Mouse (Mus musculus): ENCODE measurements at regions not wholly inside any gene's neighbourhood (a gene's known extent, or its start where the extent isn't known, plus 50 kb on each side); places are given as distances from the start of the nearest gene placed in this dataset.

GRCm38 (mm10) chr1:77957156-77957767, 239.7 kb downstream of the Pax3 start:
- Histone ChIP-seq H3K9me3 (ENCODE audit: control insufficient read depth, low read length) (no peaks in the 10 kb centered on the region), H3K27me3 (replicated peaks; ENCODE audit: control insufficient read depth, insufficient read depth, low read length) (no peaks in the 10 kb centered on the region), H3K9ac (ENCODE audit: low read length) (no peak overlapping the region), H3K27ac (ENCODE audit: low read depth) (no peak overlapping the region), H3K36me3 (ENCODE audit: control insufficient read depth, insufficient read depth, low read length) (no peaks in the 10 kb centered on the region), H3K4me3 (ENCODE audit: low read depth, low read length) (no peak overlapping the region), H3K4me2 (ENCODE audit: low read length) (no peak overlapping the region), H3K4me1 (replicated peaks; ENCODE audit: control insufficient read depth, insufficient read depth, low read length) (no peaks in the 10 kb centered on the region)
- ATAC-seq (replicated peaks; ENCODE audit: low FRiP score, low TSS enrichment, low read depth) (no peak), DNase-seq (ENCODE audit: low spot score) (no peak)
- 72% methylated on average over 8 of the region's 8 CpGs for WGBS

GRCm38 (mm10) chr1:77947894-77948293, 249.0 kb downstream of the Pax3 start:
- ATAC-seq (replicated peaks; ENCODE audit: low FRiP score, low TSS enrichment, low read depth) (no peak), DNase-seq (ENCODE audit: low spot score) (no peak)
- Histone ChIP-seq H3K9ac (ENCODE audit: low read length) (no peak overlapping the region), H3K27ac (ENCODE audit: low read depth) (no peak overlapping the region), H3K4me1 (replicated peaks; ENCODE audit: control insufficient read depth, insufficient read depth, low read length) (no peaks in the 10 kb centered on the region), H3K9me3 (ENCODE audit: control insufficient read depth, low read length) (no peaks in the 10 kb centered on the region), H3K4me3 (ENCODE audit: low read depth, low read length) (no peak overlapping the region), H3K27me3 (replicated peaks; ENCODE audit: control insufficient read depth, insufficient read depth, low read length) (no peaks in the 10 kb centered on the region), H3K36me3 (ENCODE audit: control insufficient read depth, insufficient read depth, low read length) (no peaks in the 10 kb centered on the region), H3K4me2 (ENCODE audit: low read length) (no peak overlapping the region)
- WGBS: 75% methylated on average over 2 of the region's 2 CpGs

GRCm38 (mm10) chr1:77944327-77944645, 252.6 kb downstream of the Pax3 start:
- no peaks in the 10 kb centered on the region for H3K4me1 ChIP-seq (replicated peaks; ENCODE audit: control insufficient read depth, insufficient read depth, low read length)
- no peak overlapping the region for H3K4me3 ChIP-seq (ENCODE audit: low read depth, low read length)
- H3K36me3 ChIP-seq (ENCODE audit: control insufficient read depth, insufficient read depth, low read length): no peaks in the 10 kb centered on the region
- no peaks in the 10 kb centered on the region for H3K27me3 ChIP-seq (replicated peaks; ENCODE audit: control insufficient read depth, insufficient read depth, low read length)
- no peak for ATAC-seq (replicated peaks; ENCODE audit: low FRiP score, low TSS enrichment, low read depth)
- H3K27ac ChIP-seq (ENCODE audit: low read depth): no peak overlapping the region
- 80% methylated on average over 2 of the region's 2 CpGs for WGBS
- H3K9me3 ChIP-seq (ENCODE audit: control insufficient read depth, low read length): no peaks in the 10 kb centered on the region
- DNase-seq (ENCODE audit: low spot score): no peak
- H3K9ac ChIP-seq (ENCODE audit: low read length): no peak overlapping the region
- H3K4me2 ChIP-seq (ENCODE audit: low read length): no peak overlapping the region

- no peak overlapping the region for H3K4me2 ChIP-seq (ENCODE audit: low read length)
- no peak overlapping the region for H3K27ac ChIP-seq (ENCODE audit: low read depth)
- ATAC-seq (replicated peaks; ENCODE audit: low FRiP score, low TSS enrichment, low read depth) (no peak), DNase-seq (ENCODE audit: low spot score) (no peak)
- no peak overlapping the region for H3K4me3 ChIP-seq (ENCODE audit: low read depth, low read length)
- WGBS: 72% methylated on average over 14 of the region's 14 CpGs
- no peak overlapping the region for H3K9ac ChIP-seq (ENCODE audit: low read length)
- H3K9me3 ChIP-seq (ENCODE audit: control insufficient read depth, low read length): no peaks in the 10 kb centered on the region
- H3K27me3 ChIP-seq (replicated peaks; ENCODE audit: control insufficient read depth, insufficient read depth, low read length): no peaks in the 10 kb centered on the region
- no peaks in the 10 kb centered on the region for H3K4me1 ChIP-seq (replicated peaks; ENCODE audit: control insufficient read depth, insufficient read depth, low read length)
- no peaks in the 10 kb centered on the region for H3K36me3 ChIP-seq (ENCODE audit: control insufficient read depth, insufficient read depth, low read length)
Observed at GRCm38 (mm10) chr1:77943633-77944326, 253.2 kb downstream of the Pax3 start.

GRCm38 (mm10) chr1:77943101-77943500, 253.8 kb downstream of the Pax3 start:
- DNase-seq (ENCODE audit: low spot score) (no peak), ATAC-seq (replicated peaks; ENCODE audit: low FRiP score, low TSS enrichment, low read depth) (no peak)
- 5% methylated on average over 5 of the region's 5 CpGs for WGBS
- Histone ChIP-seq H3K36me3 (ENCODE audit: control insufficient read depth, insufficient read depth, low read length) (no peaks in the 10 kb centered on the region), H3K9ac (ENCODE audit: low read length) (no peak overlapping the region), H3K4me3 (ENCODE audit: low read depth, low read length) (no peak overlapping the region), H3K9me3 (ENCODE audit: control insufficient read depth, low read length) (no peaks in the 10 kb centered on the region), H3K4me2 (ENCODE audit: low read length) (no peak overlapping the region), H3K27me3 (replicated peaks; ENCODE audit: control insufficient read depth, insufficient read depth, low read length) (no peaks in the 10 kb centered on the region), H3K27ac (ENCODE audit: low read depth) (no peak overlapping the region), H3K4me1 (replicated peaks; ENCODE audit: control insufficient read depth, insufficient read depth, low read length) (no peaks in the 10 kb centered on the region)

GRCm38 (mm10) chr1:77933095-77933766, 263.7 kb downstream of the Pax3 start:
- H3K9me3 ChIP-seq (ENCODE audit: control insufficient read depth, low read length): no peaks in the 10 kb centered on the region
- no peaks in the 10 kb centered on the region for H3K36me3 ChIP-seq (ENCODE audit: control insufficient read depth, insufficient read depth, low read length)
- H3K27me3 ChIP-seq (replicated peaks; ENCODE audit: control insufficient read depth, insufficient read depth, low read length): no peaks in the 10 kb centered on the region
- H3K4me1 ChIP-seq (replicated peaks; ENCODE audit: control insufficient read depth, insufficient read depth, low read length): no peaks in the 10 kb centered on the region
- no peak for DNase-seq (ENCODE audit: low spot score)
- no peak overlapping the region for H3K27ac ChIP-seq (ENCODE audit: low read depth)
- ATAC-seq (replicated peaks; ENCODE audit: low FRiP score, low TSS enrichment, low read depth): no peak
- no peak overlapping the region for H3K4me2 ChIP-seq (ENCODE audit: low read length)
- WGBS: 44% methylated on average over 6 of the region's 6 CpGs
- no peak overlapping the region for H3K9ac ChIP-seq (ENCODE audit: low read length)
- H3K4me3 ChIP-seq (ENCODE audit: low read depth, low read length): no peak overlapping the region

- Histone ChIP-seq H3K4me2 (ENCODE audit: low read length) (no peak overlapping the region), H3K27me3 (replicated peaks; ENCODE audit: control insufficient read depth, insufficient read depth, low read length) (no peaks in the 10 kb centered on the region), H3K36me3 (ENCODE audit: control insufficient read depth, insufficient read depth, low read length) (no peaks in the 10 kb centered on the region), H3K27ac (ENCODE audit: low read depth) (no peak overlapping the region), H3K9me3 (ENCODE audit: control insufficient read depth, low read length) (no peaks in the 10 kb centered on the region), H3K4me1 (replicated peaks; ENCODE audit: control insufficient read depth, insufficient read depth, low read length) (no peaks in the 10 kb centered on the region), H3K4me3 (ENCODE audit: low read depth, low read length) (no peak overlapping the region), H3K9ac (ENCODE audit: low read length) (no peak overlapping the region)
- 65% methylated on average over 5 of the region's 5 CpGs for WGBS
- ATAC-seq (replicated peaks; ENCODE audit: low FRiP score, low TSS enrichment, low read depth): no peak
- DNase-seq (ENCODE audit: low spot score): no peak
Observed at GRCm38 (mm10) chr1:77932226-77932625, 264.7 kb downstream of the Pax3 start.

GRCm38 (mm10) chr1:77930661-77931060, 266.3 kb downstream of the Pax3 start:
- Histone ChIP-seq H3K9ac (ENCODE audit: low read length) (no peak overlapping the region), H3K4me1 (replicated peaks; ENCODE audit: control insufficient read depth, insufficient read depth, low read length) (no peaks in the 10 kb centered on the region), H3K9me3 (ENCODE audit: control insufficient read depth, low read length) (no peaks in the 10 kb centered on the region), H3K4me3 (ENCODE audit: low read depth, low read length) (no peak overlapping the region), H3K36me3 (ENCODE audit: control insufficient read depth, insufficient read depth, low read length) (no peaks in the 10 kb centered on the region), H3K27ac (ENCODE audit: low read depth) (no peak overlapping the region), H3K27me3 (replicated peaks; ENCODE audit: control insufficient read depth, insufficient read depth, low read length) (no peaks in the 10 kb centered on the region), H3K4me2 (ENCODE audit: low read length) (no peak overlapping the region)
- ATAC-seq (replicated peaks; ENCODE audit: low FRiP score, low TSS enrichment, low read depth) (no peak), DNase-seq (ENCODE audit: low spot score) (no peak)
- WGBS: 89% methylated on average over 6 of the region's 6 CpGs

GRCm38 (mm10) chr1:77929552-77929951, 267.4 kb downstream of the Pax3 start:
- 27% methylated on average over 8 of the region's 8 CpGs for WGBS
- H3K27me3 ChIP-seq (replicated peaks; ENCODE audit: control insufficient read depth, insufficient read depth, low read length): no peaks in the 10 kb centered on the region
- no peak overlapping the region for H3K4me3 ChIP-seq (ENCODE audit: low read depth, low read length)
- no peaks in the 10 kb centered on the region for H3K9me3 ChIP-seq (ENCODE audit: control insufficient read depth, low read length)
- H3K9ac ChIP-seq (ENCODE audit: low read length): no peak overlapping the region
- no peak for ATAC-seq (replicated peaks; ENCODE audit: low FRiP score, low TSS enrichment, low read depth)
- no peaks in the 10 kb centered on the region for H3K4me1 ChIP-seq (replicated peaks; ENCODE audit: control insufficient read depth, insufficient read depth, low read length)
- H3K4me2 ChIP-seq (ENCODE audit: low read length): no peak overlapping the region
- no peaks in the 10 kb centered on the region for H3K36me3 ChIP-seq (ENCODE audit: control insufficient read depth, insufficient read depth, low read length)
- H3K27ac ChIP-seq (ENCODE audit: low read depth): no peak overlapping the region
- DNase-seq (ENCODE audit: low spot score): no peak
